Mouse (Mus musculus) frontal cortex, adult 2 months (tissue): Measurements from ENCODE around the gene Catsperz. TPM values are rescaled to one million over a fixed set of nuclear protein-coding genes. Genes with fewer than 3 reads are reported as not detected.

Source experiments
- DNase-seq, 2 experiments: peaks; one replicate each; pipeline ENCODE4 v3.0.0; 2022; ENCODE audit warnings: low spot score in 1 of 2; ENCODE audit errors: extremely low spot score in 1 of 2
- polyA plus RNA-seq: library from polyadenylated mRNA; depleted of rRNA; stranded (reverse); fragments of >200 nt; gene quantifications from 2 replicates; pipeline ENCODE4 v1.2.3, GENCODE M21; 2012

The Catsperz gene
- polyA plus RNA-seq, 1 experiment: 11.9 TPM

- DNase-seq: no peak
These were observed 22.6 kb upstream of the Catsperz start for GRCm38 (mm10) chr19:6947742-6948141.

GRCm38 (mm10) chr19:6943709-6944108 is 18.5 kb upstream of the Catsperz start:
- no peak for DNase-seq

- DNase-seq: no peak
These were observed 17.6 kb upstream of the Catsperz start for GRCm38 (mm10) chr19:6942764-6943163.

- DNase-seq: peak; percentile 93 to 95
These were observed 17.1 kb upstream of the Catsperz start, which contains the start of gene Gpr137 for GRCm38 (mm10) chr19:6942249-6942691. Gene Gpr137, minus strand, starts transcription at chr19:6942480.

GRCm38 (mm10) chr19:6941372-6942248 is 16.4 kb upstream of the Catsperz start, which contains the start of gene Bad:
Gene Bad, plus strand, starts transcription at chr19:6941861.
- peak; percentile 77 to 94 for DNase-seq

- DNase-seq: no peak
These were observed 15.5 kb upstream of the Catsperz start for GRCm38 (mm10) chr19:6940396-6941351.

- no peak for DNase-seq
These were observed 14.2 kb upstream of the Catsperz start for GRCm38 (mm10) chr19:6939106-6940002.

GRCm38 (mm10) chr19:6937541-6938465 is 12.6 kb upstream of the Catsperz start:
- no peak for DNase-seq

- DNase-seq: no peak
These were observed 11.1 kb upstream of the Catsperz start for GRCm38 (mm10) chr19:6936299-6936698.

- no peak for DNase-seq
These were observed 9.2 kb upstream of the Catsperz start, which contains the start of gene Kcnk4 for GRCm38 (mm10) chr19:6934195-6934977. Gene Kcnk4, minus strand, starts transcription at chr19:6934515.

- peak in 1 of 2 experiments; percentile 65 for DNase-seq
These were observed 8.4 kb upstream of the Catsperz start for GRCm38 (mm10) chr19:6933436-6934194.

GRCm38 (mm10) chr19:6933102-6933435 is 7.9 kb upstream of the Catsperz start:
- DNase-seq: no peak

GRCm38 (mm10) chr19:6932018-6932417 is 6.8 kb upstream of the Catsperz start:
- no peak for DNase-seq

GRCm38 (mm10) chr19:6931002-6931401 is 5.8 kb upstream of the Catsperz start:
- DNase-seq: no peak

- no peak for DNase-seq
These were observed 2.9 kb upstream of the Catsperz start for GRCm38 (mm10) chr19:6928080-6928479.

GRCm38 (mm10) chr19:6926559-6927255 is 1.5 kb upstream of the Catsperz start:
- no peak for DNase-seq
